Mouse (Mus musculus): ENCODE data around the gene Plekhb2. TPM values are rescaled to one million over a fixed set of nuclear protein-coding genes. Genes with fewer than 3 reads are reported as not detected.

The Plekhb2 gene
- polyA plus RNA-seq (2014; fragmentation: Illumina TruSeq; extraction: RNeasy Lipid Tissue Mini Kit (QIAGEN cat#74804); ENCODE audit: insufficient read depth, low read depth, low replicate concordance): 50.8 TPM

GRCm38 (mm10) chr1:34849745-34850342, at the start of gene Plekhb2:
Gene Plekhb2 (plus strand): TSS chr1:34849976.

GRCm38 (mm10) chr1:34842887-34843618, 6.7 kb upstream of the Plekhb2 start, which contains the start of gene Fam168b:
Gene Fam168b (minus strand): TSS chr1:34843065.

Other genes with a start within 250 kb of the Plekhb2 start
- 40.5 TPM for gene Fam168b, start 6.9 kb upstream of the Plekhb2 start, polyA plus RNA-seq (2014; fragmentation: Illumina TruSeq; extraction: RNeasy Lipid Tissue Mini Kit (QIAGEN cat#74804); ENCODE audit: insufficient read depth, low read depth, low replicate concordance)

Measured in lung, adult 10 weeks (tissue).